Comparison of ENCODE assay signal across 13 mouse cellular contexts in the genomic region with DNA sequence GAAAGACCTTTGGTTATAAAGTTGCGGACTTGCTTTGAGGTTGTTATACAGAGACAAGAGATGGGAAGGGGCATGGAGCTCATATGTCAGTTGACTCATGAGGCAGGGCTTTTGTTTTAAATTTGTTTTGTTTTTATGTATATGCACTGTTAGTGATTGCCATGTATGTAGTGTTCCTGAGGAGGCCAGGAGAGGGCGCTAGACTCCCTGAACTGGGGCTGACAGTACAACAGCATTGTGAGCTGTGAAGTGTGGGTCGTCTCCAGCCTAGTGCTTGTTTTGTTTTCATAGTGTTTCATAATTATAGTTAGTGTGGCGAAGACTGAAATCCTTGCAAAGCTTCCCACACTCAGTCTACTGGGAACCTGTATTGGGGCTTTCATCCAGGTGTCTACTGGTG. TPM values are rescaled to one million over a fixed set of nuclear protein-coding genes. Genes with fewer than 3 reads are reported as not detected.
DNase-seq lines count a peak whose midpoint lies in the region; ATAC-seq and TF ChIP-seq lines count a peak whose summit lies in the region.
"Had no signal": no experiment of that assay in that cellular context is flagged by ENCODE, and none has a peak within 500 bp of the region (broad histone marks: within the 10 kb centered on the region; RNA-seq: fewer than 3 reads in every experiment).

No protein-coding gene starts in this region.

- no peak for TF ChIP-seq POLR2A in kidney, adult 2 months (IDR thresholded peaks at IDR 0.05; ENCODE audit: low read depth, low read length)
- no peak for TF ChIP-seq POLR2A in bone marrow, adult 2 months (IDR thresholded peaks at IDR 0.05; ENCODE audit: borderline replicate concordance, control insufficient read depth, low read depth, low read length)

- TF ChIP-seq CTCF in kidney, adult 2 months (conservative IDR thresholded peaks at IDR 0.05; ENCODE audit: insufficient read depth, insufficient read length, low read depth, low read length), result peak; percentile 32
- TF ChIP-seq CTCF in bone marrow, adult 2 months (IDR thresholded peaks at IDR 0.05; ENCODE audit: control insufficient read depth, insufficient read depth, low read length), result peak; percentile 33; the same call in 1 of the 2 replicates

- no peak for ATAC-seq in kidney, embryonic 15.5 days (replicated peaks; ENCODE audit: low FRiP score)

- no peak overlapping the region for H3K4me2 ChIP-seq in kidney, embryonic 15.5 days
- H3K4me2 ChIP-seq: embryonic facial prominence, embryonic 12.5 days; hindbrain, embryonic 15.5 days; limb, embryonic 12.5 days had no signal

- no peak overlapping the region for H3K4me3 ChIP-seq in kidney, adult 2 months (ENCODE audit: insufficient read depth, low read depth, low read length)
- no peak overlapping the region for H3K4me3 ChIP-seq in kidney, embryonic 15.5 days (replicated peaks)
- H3K4me3 ChIP-seq in bone marrow, adult 2 months (replicated peaks; ENCODE audit: control insufficient read depth, low read depth, low read length), result no peak overlapping the region
- H3K4me3 ChIP-seq: embryonic facial prominence, embryonic 12.5 days; heart, embryonic 10.5 days; hindbrain, embryonic 15.5 days; limb, embryonic 12.5 days; megakaryocyte, embryonic 14.5 days had no signal

- H3K9ac ChIP-seq in kidney, embryonic 15.5 days, result no peak overlapping the region
- H3K9ac ChIP-seq: embryonic facial prominence, embryonic 12.5 days; hindbrain, embryonic 15.5 days; limb, embryonic 12.5 days had no signal

- H3K9me3 ChIP-seq in kidney, embryonic 15.5 days (replicated peaks), result no peaks in the 10 kb centered on the region
- H3K9me3 ChIP-seq: embryonic facial prominence, embryonic 12.5 days; heart, embryonic 10.5 days; hindbrain, embryonic 15.5 days; limb, embryonic 12.5 days; megakaryocyte, embryonic 14.5 days had no signal

- H3K27me3 ChIP-seq in kidney, adult 2 months (replicated peaks; ENCODE audit: control insufficient read depth, insufficient read depth, low read length), result no peaks in the 10 kb centered on the region
- no peaks in the 10 kb centered on the region for H3K27me3 ChIP-seq in kidney, embryonic 15.5 days
- H3K27me3 ChIP-seq: embryonic facial prominence, embryonic 12.5 days; hindbrain, embryonic 15.5 days; limb, embryonic 12.5 days; megakaryocyte, embryonic 14.5 days had no signal

- H3K36me3 ChIP-seq in kidney, adult 2 months (ENCODE audit: control insufficient read depth, insufficient read depth, low read length), result no peaks in the 10 kb centered on the region; the same call in none of the 2 replicates
- H3K36me3 ChIP-seq in kidney, embryonic 15.5 days, result peaks cover 70% of the 10 kb centered on the region

- H3K4me1 ChIP-seq in kidney, adult 2 months (ENCODE audit: control insufficient read depth, insufficient read depth, low read length), result no peaks in the 10 kb centered on the region
- H3K4me1 ChIP-seq in kidney, embryonic 15.5 days, result 0 out of 2 replicates have a peak, but pooled peaks cover 2% of the 10 kb centered on the region
- H3K4me1 ChIP-seq in bone marrow, adult 2 months (ENCODE audit: control insufficient read depth, insufficient read depth, low read length), result no peaks in the 10 kb centered on the region
- H3K4me1 ChIP-seq: heart, embryonic 10.5 days; limb, embryonic 12.5 days had no signal

- WGBS in kidney, adult 2 months, result 85% methylated on average over 4 of the region's 4 CpGs
- WGBS in kidney, embryonic 15.5 days, result 81% methylated on average over 4 of the region's 4 CpGs
- WGBS in bone marrow, adult 2 months, result 83% methylated on average over 4 of the region's 4 CpGs

- H3K27ac ChIP-seq in kidney, adult 2 months (ENCODE audit: insufficient read depth, low read depth, low read length), result no peak overlapping the region
- H3K27ac ChIP-seq in kidney, embryonic 15.5 days, result no peak overlapping the region
- no peak overlapping the region for H3K27ac ChIP-seq in bone marrow, adult 2 months (ENCODE audit: control insufficient read depth, insufficient read depth, low read depth, low read length, poor library complexity)
- H3K27ac ChIP-seq: embryonic facial prominence, embryonic 12.5 days; heart, embryonic 10.5 days; hindbrain, embryonic 15.5 days; limb, embryonic 12.5 days had no signal

- no peak for DNase-seq in kidney, adult 2 months
- DNase-seq in thymus, postnatal 4 days, result peak; percentile 38
- no peak for DNase-seq in thymus, postnatal 25 days
- DNase-seq in frontal cortex, postnatal 25 days (ENCODE audit: low spot score in 2 of 2), result no peak
- DNase-seq in thymus, postnatal 36 days, result no peak
- DNase-seq: right cerebral cortex, adult 18-20 months had no signal

RNA-seq across cellular contexts. Expression of a gene that starts 3.8 kb away (rescaled TPM):
- polyA plus RNA-seq in kidney, adult 2 months (2012; rRNA removed), result 14.2 and 15.8 TPM in 2 replicates
- 22.3 and 23.3 TPM in 2 replicates for polyA plus RNA-seq in kidney, embryonic 15.5 days (2015; fragmentation: Nextera tagmentation; extraction: Ambion mirVana)
- 5.2 and 8.7 TPM in 2 replicates for polyA plus RNA-seq in bone marrow, adult 2 months (2011; ENCODE audit: insufficient read depth, insufficient read length, low replicate concordance, missing spikeins)

RNA-seq across cellular contexts. Expression of a gene that starts 31.0 kb away (rescaled TPM):
- 28.5 and 30.1 TPM in 2 replicates for polyA plus RNA-seq in kidney, adult 2 months (2012; rRNA removed)
- polyA plus RNA-seq in kidney, embryonic 15.5 days (2015; fragmentation: Nextera tagmentation; extraction: Ambion mirVana), result 3.7 and 6.4 TPM in 2 replicates
- 2.9 and 4.3 TPM in 2 replicates for polyA plus RNA-seq in bone marrow, adult 2 months (2011; ENCODE audit: insufficient read depth, insufficient read length, low replicate concordance, missing spikeins)

RNA-seq across cellular contexts. Expression of a gene that starts 53.7 kb away (rescaled TPM):
- 0.06 and 0.08 TPM in 2 replicates for polyA plus RNA-seq in kidney, adult 2 months (2012; rRNA removed)
- polyA plus RNA-seq in kidney, embryonic 15.5 days (2015; fragmentation: Nextera tagmentation; extraction: Ambion mirVana), result 2.4 and 3.5 TPM in 2 replicates
- 4.2 and 5.8 TPM in 2 replicates for polyA plus RNA-seq in bone marrow, adult 2 months (2011; ENCODE audit: insufficient read depth, insufficient read length, low replicate concordance, missing spikeins)
